8 mouse cellular contexts compared by ENCODE assay signal in the genomic region with DNA sequence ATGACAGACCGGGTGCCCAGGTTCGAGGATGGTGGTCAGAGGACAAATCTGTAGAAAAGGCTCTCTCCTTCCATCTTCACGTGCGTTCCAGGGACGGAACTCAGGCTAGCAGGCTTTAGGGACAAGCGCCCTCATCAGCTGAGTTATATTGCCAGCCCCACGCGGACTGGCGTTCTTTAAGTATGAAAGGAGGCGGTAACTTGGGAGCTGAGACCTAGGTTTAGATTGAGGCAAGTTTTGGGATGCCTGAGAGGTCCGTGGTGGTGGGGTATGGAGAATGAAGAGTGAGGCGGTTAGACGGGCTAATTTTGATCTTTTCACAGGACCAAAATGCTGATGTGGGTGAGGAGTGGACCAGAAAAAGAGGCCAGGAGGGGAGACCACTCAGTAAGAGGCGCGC. TPM values are rescaled to one million over a fixed set of nuclear protein-coding genes. Genes with fewer than 3 reads are reported as not detected.
A peak's percentile ranks its signal among the peaks of the same experiment; 100 is the strongest.
DNase-seq lines count a peak whose midpoint lies in the region; ATAC-seq and TF ChIP-seq lines count a peak whose summit lies in the region.

No protein-coding gene starts in this region.

- no peaks in the 10 kb centered on the region for H3K27me3 ChIP-seq in intestine, postnatal 0 days (replicated peaks; ENCODE audit: control insufficient read depth, insufficient read depth, low read length)

- no peak for DNase-seq in layer of hippocampus, adult 2 months (ENCODE audit: low spot score in 2 of 2)
- DNase-seq in layer of hippocampus, postnatal 10 days (ENCODE audit: low spot score in 2 of 2): no peak
- peak; percentile 19 for DNase-seq in embryo, embryonic 10.5 days (ENCODE audit: low spot score)
- DNase-seq in right cerebral cortex, postnatal 25 days: no peak
- no peak for DNase-seq in c-Kit-positive CD71-positive TER-119-positive erythroid progenitor cells, embryonic 14.5 days (ENCODE audit: low spot score)
- DNase-seq in thymus, postnatal 36 days: no peak

- peak overlapping the region; percentile 54 for H3K9ac ChIP-seq in intestine, postnatal 0 days (ENCODE audit: low read depth, low read length)

- ATAC-seq in intestine, postnatal 0 days: no peak

- H3K36me3 ChIP-seq in intestine, postnatal 0 days (ENCODE audit: control insufficient read depth, insufficient read depth): no peaks in the 10 kb centered on the region

- H3K4me1 ChIP-seq in intestine, postnatal 0 days (replicated peaks; ENCODE audit: control insufficient read depth, insufficient read depth, low read length): 0 out of 2 replicates have a peak, but pooled peaks cover 6% of the 10 kb centered on the region
- peaks cover 13% of the 10 kb centered on the region for H3K4me1 ChIP-seq in olfactory bulb, adult 2 months (ENCODE audit: control insufficient read depth, insufficient read depth, low read length)

- H3K27ac ChIP-seq in layer of hippocampus, adult 2 months: peak overlapping the region; percentile 81; the same call in 1 of the 2 replicates
- H3K27ac ChIP-seq in intestine, postnatal 0 days (ENCODE audit: low read depth, low read length): peak overlapping the region; percentile 76; the same call in 1 of the 2 replicates
- H3K27ac ChIP-seq in olfactory bulb, adult 2 months (ENCODE audit: insufficient read depth, low read depth, low read length): no peak overlapping the region

- no peaks in the 10 kb centered on the region for H3K9me3 ChIP-seq in intestine, postnatal 0 days (ENCODE audit: control insufficient read depth)

- H3K4me3 ChIP-seq in layer of hippocampus, adult 2 months: peak overlapping the region; percentile 68
- H3K4me3 ChIP-seq in intestine, postnatal 0 days (ENCODE audit: low read depth, low read length): peak overlapping the region; percentile 61
- H3K4me3 ChIP-seq in olfactory bulb, adult 2 months (ENCODE audit: insufficient read depth, low read depth, low read length): peak overlapping the region; percentile 55

- TF ChIP-seq CTCF in layer of hippocampus, adult 2 months (conservative IDR thresholded peaks at IDR 0.05): no peak
- peak; percentile 13; the same call in 1 of the 2 replicates for TF ChIP-seq CTCF in intestine, postnatal 0 days (IDR thresholded peaks at IDR 0.05; ENCODE audit: low read depth)
- TF ChIP-seq CTCF in olfactory bulb, adult 2 months (IDR thresholded peaks at IDR 0.05; ENCODE audit: insufficient read depth, low read depth, low read length): no peak

- WGBS in intestine, postnatal 0 days: 6% methylated on average over 15 of the region's 15 CpGs
- WGBS in olfactory bulb, adult 2 months: 14% methylated on average over 15 of the region's 15 CpGs

- peak overlapping the region; percentile 90 for H3K4me2 ChIP-seq in intestine, postnatal 0 days (replicated peaks; ENCODE audit: low read depth)

- no peak for TF ChIP-seq POLR2A in olfactory bulb, adult 2 months (IDR thresholded peaks at IDR 0.05; ENCODE audit: insufficient read depth, low read depth, low read length)

RNA-seq across cellular contexts. Expression of a gene that starts 4.2 kb away (rescaled TPM):
- 1 to 10 TPM; 2.8 to 3.2 TPM for total RNA-seq in layer of hippocampus, adult 2 months (2021)
- total RNA-seq in layer of hippocampus, postnatal 10 days (2021): 1 to 10 TPM; 4.4 to 4.6 TPM
- 1.1 and 1.5 TPM in 2 replicates for polyA plus RNA-seq in intestine, postnatal 0 days (2015; fragmentation: Nextera tagmentation; extraction: Ambion mirVana)
- polyA plus RNA-seq in olfactory bulb, adult 2 months (2012; ENCODE audit: insufficient read depth, insufficient read length, low replicate concordance, missing spikeins): 215 TPM in 1 of 2 replicates, not detected in the other

RNA-seq across cellular contexts. Expression of a gene that starts 25.4 kb away (rescaled TPM):
- 1 to 10 TPM; 8.2 to 9.8 TPM for total RNA-seq in layer of hippocampus, adult 2 months (2021)
- 1 to 10 TPM; 6.6 to 8.0 TPM for total RNA-seq in layer of hippocampus, postnatal 10 days (2021)
- 26.3 and 31.6 TPM in 2 replicates for polyA plus RNA-seq in intestine, postnatal 0 days (2015; fragmentation: Nextera tagmentation; extraction: Ambion mirVana)
- not detected in 2 replicates for polyA plus RNA-seq in olfactory bulb, adult 2 months (2012; ENCODE audit: insufficient read depth, insufficient read length, low replicate concordance, missing spikeins)

RNA-seq across cellular contexts. Expression of a gene that starts 26.4 kb away (rescaled TPM):
- 10 to 100 TPM; 24.0 to 24.8 TPM for total RNA-seq in layer of hippocampus, adult 2 months (2021)
- total RNA-seq in layer of hippocampus, postnatal 10 days (2021): 10 to 100 TPM; 15.0 to 16.3 TPM
- polyA plus RNA-seq in intestine, postnatal 0 days (2015; fragmentation: Nextera tagmentation; extraction: Ambion mirVana): 14.7 and 16.2 TPM in 2 replicates
- not detected in 2 replicates for polyA plus RNA-seq in olfactory bulb, adult 2 months (2012; ENCODE audit: insufficient read depth, insufficient read length, low replicate concordance, missing spikeins)

RNA-seq across cellular contexts. Expression of a gene that starts 46.8 kb away (rescaled TPM):
- under 1 TPM; 0.97 to 0.98 TPM for total RNA-seq in layer of hippocampus, adult 2 months (2021)
- total RNA-seq in layer of hippocampus, postnatal 10 days (2021): 1 to 10 TPM; 2.7 to 2.8 TPM
- 19.5 TPM in 2 replicates for polyA plus RNA-seq in intestine, postnatal 0 days (2015; fragmentation: Nextera tagmentation; extraction: Ambion mirVana)
- polyA plus RNA-seq in olfactory bulb, adult 2 months (2012; ENCODE audit: insufficient read depth, insufficient read length, low replicate concordance, missing spikeins): not detected in 2 replicates
